Mouse (Mus musculus) gastrocnemius, adult 2 months (tissue): Measurements from ENCODE around the gene Mtf2. TPM values are rescaled to one million over a fixed set of nuclear protein-coding genes. Genes with fewer than 3 reads are reported as not detected.
"Not testable (repeated sequence)": the region's sequence is repeated elsewhere in the genome, so short reads cannot be mapped to it uniquely, and the experiment has no call there.

Source experiments
- DNase-seq: peaks from one replicate; pipeline ENCODE4 v3.0.0; 2022
- H3K27ac ChIP-seq: fragments of 200-600 bp; 2 replicates; pipeline ENCODE4 v1.8.1; 2022; ENCODE audit warnings: mild to moderate bottlenecking
- H3K4me3 ChIP-seq: fragments of 200-600 bp; 2 replicates; pipeline ENCODE4 v1.8.1; 2022; ENCODE audit warnings: mild to moderate bottlenecking, moderate library complexity
- CTCF ChIP-seq: fragments of 200-600 bp; IDR thresholded peaks from 2 replicates; pipeline ENCODE4 v1.8.1; 2022; ENCODE audit warnings: antibody characterized with exemption, mild to moderate bottlenecking, moderate library complexity
- intact Hi-C: fragments of 180-260 bp; cut with DNase I; formaldehyde crosslinking; loops from one replicate; pipeline ENCODE4 v1.15.1; 2025
- total RNA-seq, 2 experiments: library from RNA; stranded (reverse); gene quantifications; 2 replicates each; pipeline ENCODE4 v1.2.3; 2021

The Mtf2 gene
- total RNA-seq, 2 experiments from 2014 or later = 11.1 to 14.2 TPM

DNA sequence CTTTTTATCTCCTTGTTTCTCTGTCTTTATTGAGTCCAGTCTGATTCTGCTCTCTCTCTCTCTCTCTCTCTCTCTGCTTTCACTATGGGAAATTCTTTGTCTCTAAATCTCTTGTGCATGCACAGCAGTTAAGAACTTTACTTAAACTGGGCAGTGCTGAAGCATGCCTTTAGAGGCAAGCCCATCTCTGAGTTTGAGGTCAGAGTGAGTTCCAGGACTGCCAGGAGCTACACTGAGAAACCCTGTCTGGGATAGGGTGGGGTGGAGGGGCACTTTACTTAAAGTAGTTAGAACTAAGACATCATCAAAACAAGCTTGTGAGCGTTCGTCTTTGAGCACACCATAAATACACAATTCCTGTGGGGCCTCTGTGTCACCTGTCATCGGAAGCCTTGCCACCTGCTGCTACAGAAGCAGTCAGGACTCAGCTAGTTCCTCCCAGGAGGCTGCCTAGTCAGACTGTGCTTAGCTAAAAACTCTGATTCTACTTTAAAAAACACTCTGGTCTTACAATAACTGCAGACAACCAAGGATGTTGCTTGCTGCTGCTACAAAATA lies 15.7 kb upstream of the Mtf2 start:
- intact Hi-C loops = no loop called here
- TF ChIP-seq CTCF = no peak
- Histone ChIP-seq H3K27ac (no peak overlapping the region), H3K4me3 (no peak overlapping the region)
- DNase-seq = no peak

DNA sequence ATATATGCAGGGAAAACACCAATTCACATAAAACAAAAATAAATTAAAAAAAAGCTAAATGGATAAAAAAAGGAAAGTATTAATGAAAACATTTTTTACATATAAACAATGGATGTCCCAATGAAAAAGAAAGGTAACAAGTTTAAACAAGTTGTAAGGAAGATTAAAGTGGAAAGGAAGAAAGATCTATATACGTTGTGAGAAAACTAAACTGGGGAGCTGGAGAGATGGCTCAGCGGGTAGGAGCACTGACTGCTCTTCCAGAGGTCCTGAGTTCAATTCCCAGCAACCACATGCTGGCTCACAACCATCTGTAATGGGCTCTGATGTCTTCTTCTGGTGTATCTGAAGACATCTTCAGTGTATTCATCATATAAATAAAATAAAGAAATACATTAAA lies 14.4 kb upstream of the Mtf2 start:
- TF ChIP-seq CTCF = no peak
- no peak overlapping the region for H3K27ac ChIP-seq
- no peak overlapping the region for H3K4me3 ChIP-seq
- intact Hi-C loops = no loop called here
- no peak for DNase-seq

DNA sequence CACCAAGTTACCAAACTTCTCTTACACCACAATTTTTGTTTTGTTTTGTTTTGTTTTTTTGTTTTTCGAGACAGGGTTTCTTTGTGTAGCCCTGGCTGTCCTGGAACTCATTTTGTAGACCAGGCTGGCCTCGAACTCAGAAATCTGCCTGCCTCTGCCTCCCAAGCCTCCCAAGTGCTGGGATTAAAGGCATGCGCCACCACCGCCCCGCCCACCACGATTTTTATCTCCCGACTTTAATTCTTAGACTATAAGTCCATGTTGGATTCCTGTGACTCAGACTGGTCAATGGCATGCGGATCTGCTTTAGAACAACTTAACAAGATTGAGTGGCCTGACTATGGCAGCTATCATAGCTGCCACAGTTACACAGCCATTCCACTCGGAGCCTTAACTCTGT lies 13.7 kb upstream of the Mtf2 start:
- intact Hi-C loops, H3K4me3 ChIP-seq, H3K27ac ChIP-seq, DNase-seq: not testable (repeated sequence)

DNA sequence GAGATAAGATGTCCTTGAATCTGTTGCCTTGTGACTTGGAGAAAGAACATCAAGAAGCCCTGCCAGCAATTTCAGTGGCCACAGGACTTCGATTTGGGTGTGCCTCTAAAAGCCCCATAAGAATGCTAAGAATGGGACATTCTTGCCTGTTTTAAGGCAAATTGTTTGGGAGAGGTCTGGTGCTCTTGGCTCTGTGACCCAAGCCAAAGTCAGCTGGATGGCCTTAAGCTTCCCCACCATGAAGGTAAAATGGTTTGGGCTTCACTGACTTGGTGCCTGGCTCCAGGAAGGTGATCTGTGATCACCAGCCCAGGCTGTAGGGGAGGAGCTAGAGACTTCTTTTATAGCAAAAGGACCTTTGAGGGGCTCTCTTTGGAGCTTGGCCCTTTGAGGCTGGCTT lies 13.3 kb upstream of the Mtf2 start:
- Histone ChIP-seq H3K4me3 (no peak overlapping the region), H3K27ac (no peak overlapping the region)
- no peak for TF ChIP-seq CTCF
- DNase-seq = no peak
- intact Hi-C loops = no loop called here

DNA sequence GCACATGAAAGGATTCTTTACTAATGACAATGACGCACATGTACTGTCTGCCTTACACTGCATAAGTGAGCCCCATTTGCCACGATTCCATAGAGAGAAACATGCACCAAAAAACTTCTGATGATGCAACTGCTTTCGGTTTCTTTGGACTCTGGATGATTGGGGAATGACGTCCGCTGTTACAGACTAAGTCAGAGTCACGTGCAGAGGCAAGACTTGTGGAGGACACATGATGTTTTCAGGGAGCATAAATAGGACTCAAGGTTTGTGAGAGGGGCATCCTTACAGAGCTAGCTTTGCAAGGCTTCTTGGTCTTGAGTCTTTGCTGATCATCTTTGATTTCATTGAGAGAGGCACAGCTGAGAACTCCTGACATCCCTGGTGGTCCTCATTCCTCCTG lies 11.9 kb upstream of the Mtf2 start:
- no peak for TF ChIP-seq CTCF
- no peak overlapping the region for H3K27ac ChIP-seq
- DNase-seq = no peak
- intact Hi-C loops = no loop called here
- H3K4me3 ChIP-seq = no peak overlapping the region

DNA sequence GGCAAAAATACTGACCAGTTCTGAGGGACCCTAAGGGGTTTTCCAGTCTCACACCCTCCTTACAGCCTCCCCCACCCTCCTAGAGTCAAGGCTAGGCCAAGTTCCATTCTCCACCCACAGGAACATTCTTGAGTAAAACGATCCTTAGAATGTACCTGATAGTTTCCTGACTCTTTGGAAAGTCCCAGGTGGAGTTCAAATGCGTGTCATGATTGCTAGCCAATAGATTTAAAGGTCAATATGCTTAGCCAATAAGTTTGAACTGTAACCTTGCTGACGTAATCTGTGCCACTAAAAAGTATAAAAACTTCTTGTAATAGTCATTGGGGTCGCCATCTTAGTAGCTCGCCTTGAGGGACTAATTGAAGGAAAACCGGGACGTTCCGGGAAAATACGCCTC lies 5.1 kb upstream of the Mtf2 start:
- intact Hi-C loops = no loop called here
- H3K4me3 ChIP-seq = no peak overlapping the region
- TF ChIP-seq CTCF = no peak
- DNase-seq = no peak
- no peak overlapping the region for H3K27ac ChIP-seq

DNA sequence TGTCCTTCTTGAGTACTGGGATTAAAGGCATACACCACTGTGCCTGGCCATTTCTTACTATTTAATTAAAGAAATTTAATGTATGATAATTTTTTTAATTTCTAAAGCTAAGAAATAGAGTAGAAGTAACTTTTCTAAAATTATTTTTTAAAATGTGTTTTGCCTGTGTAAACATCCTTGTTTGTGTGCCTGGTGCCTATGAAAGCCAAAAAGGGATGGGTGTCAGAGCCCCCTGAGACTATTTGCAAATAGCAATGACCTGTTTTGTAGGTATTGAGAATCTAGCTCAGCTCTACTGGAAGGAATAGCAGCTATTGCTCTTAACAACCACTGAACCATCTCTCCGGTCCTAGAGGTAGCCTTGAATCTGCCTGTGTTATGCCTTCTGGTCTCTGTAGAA lies 6.8 kb downstream of the Mtf2 start:
- no peak for DNase-seq
- no peak overlapping the region for H3K4me3 ChIP-seq
- H3K27ac ChIP-seq = no peak overlapping the region
- no peak for TF ChIP-seq CTCF
- intact Hi-C loops = no loop called here

DNA sequence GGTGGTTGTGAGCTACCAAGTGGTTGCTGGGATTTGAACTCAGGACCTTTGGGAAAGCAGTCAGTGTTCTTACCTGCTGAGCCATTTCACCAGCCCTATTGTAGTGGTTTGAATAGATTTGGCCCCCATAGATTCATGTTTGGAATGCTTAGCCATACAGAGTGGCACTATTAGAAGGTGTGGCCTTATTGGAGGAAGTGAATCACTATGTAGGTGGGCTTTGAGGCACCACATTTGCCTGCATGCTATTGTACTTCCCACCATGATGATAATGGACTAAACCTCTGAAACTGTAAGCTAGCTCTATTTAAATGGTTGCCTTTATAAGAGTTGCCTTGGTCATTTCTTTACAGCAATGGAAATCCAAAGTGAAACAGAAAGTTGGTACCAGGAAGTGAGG lies 10.8 kb downstream of the Mtf2 start:
- intact Hi-C loops = no loop called here
- Histone ChIP-seq H3K27ac (no peak overlapping the region), H3K4me3 (no peak overlapping the region)
- no peak for DNase-seq
- no peak for TF ChIP-seq CTCF

DNA sequence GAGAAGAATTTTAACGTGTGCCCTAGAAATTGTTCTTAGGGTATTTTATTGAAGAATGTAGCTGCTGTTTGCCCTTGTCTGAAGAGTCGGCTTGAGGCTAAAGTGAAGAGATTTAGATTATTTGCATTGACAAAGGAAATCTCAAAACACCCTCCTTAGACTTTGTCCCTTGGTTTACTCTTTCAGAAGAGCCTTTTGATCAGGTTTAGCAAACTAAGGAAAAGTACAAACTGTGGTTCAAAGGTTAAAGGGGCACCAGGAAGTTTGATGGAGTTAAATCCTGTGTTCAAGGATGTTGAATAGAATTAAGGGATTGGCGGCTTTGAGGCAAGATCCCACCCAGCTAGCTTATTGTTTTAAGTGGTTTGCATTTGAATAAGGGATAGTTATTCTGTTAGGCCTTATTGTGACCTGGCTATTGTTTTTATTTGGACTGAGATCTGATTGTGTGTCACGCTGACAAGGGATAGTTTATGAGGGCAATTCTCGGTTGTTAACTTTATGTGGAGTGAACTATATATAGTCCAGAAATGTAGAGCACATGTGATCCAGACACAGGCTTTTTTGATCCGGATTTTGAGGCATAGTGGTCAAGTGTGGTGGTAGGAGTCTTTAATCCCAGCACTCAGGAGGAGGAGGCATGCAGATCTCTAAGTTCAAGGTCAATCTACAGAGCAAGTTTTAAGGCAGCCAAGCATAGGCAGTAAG lies 11.5 kb downstream of the Mtf2 start:
- TF ChIP-seq CTCF = no peak
- DNase-seq = no peak
- Histone ChIP-seq H3K27ac (peak overlapping the region; percentile 31; the same call in 1 of the 2 replicates), H3K4me3 (no peak overlapping the region)
- intact Hi-C loops = no loop called here

DNA sequence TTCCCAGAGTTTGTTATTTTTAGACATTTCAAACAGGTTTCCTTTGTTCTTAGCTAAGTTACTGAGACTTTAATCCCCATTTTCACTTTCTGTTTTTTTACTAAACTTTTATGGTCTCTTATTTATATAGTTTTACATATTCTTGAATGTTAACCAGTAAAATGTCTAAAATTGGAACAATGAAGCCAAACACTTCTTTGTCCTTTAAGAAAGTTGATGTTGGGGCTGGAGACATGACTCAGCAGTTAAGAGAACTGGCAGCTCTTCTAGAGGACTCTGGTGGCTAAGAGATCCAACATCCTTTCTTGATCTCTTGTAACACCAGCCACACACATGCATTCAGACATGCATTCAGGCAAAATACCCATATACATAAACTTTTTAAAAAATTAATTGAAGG lies 14.1 kb downstream of the Mtf2 start:
- intact Hi-C loops = loop anchor here (5.0 kb wide), 2 partner anchors 42 to 157 kb away; no protein-coding TSS in a partner anchor
- H3K4me3 ChIP-seq = no peak overlapping the region
- DNase-seq = peak; percentile 19
- H3K27ac ChIP-seq = peak overlapping the region; percentile 60
- no peak for TF ChIP-seq CTCF

DNA sequence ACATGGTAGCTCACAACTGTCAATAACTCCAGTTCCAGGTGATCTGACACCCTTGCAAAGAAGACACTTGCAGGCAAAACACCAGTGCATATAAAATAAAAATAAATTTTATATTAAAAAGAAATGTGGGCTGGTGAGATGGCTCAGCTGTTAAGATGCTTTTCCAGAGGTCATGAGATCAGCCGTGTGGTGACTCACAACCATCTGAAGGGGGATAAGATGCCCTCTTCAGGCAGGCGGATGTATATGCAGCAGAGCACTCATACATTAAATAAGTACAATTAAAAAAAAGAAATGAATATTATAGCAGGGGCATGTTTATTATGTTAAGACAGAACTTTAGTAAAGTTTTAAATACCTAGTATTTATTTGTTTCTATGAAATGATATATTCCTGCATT lies 16.9 kb downstream of the Mtf2 start:
- intact Hi-C loops = loop anchor here (5.0 kb wide), 2 partner anchors 45 to 160 kb away; no protein-coding TSS in a partner anchor
- TF ChIP-seq CTCF = peak; percentile 59
- no peak overlapping the region for H3K4me3 ChIP-seq
- H3K27ac ChIP-seq = no peak overlapping the region
- DNase-seq = no peak

DNA sequence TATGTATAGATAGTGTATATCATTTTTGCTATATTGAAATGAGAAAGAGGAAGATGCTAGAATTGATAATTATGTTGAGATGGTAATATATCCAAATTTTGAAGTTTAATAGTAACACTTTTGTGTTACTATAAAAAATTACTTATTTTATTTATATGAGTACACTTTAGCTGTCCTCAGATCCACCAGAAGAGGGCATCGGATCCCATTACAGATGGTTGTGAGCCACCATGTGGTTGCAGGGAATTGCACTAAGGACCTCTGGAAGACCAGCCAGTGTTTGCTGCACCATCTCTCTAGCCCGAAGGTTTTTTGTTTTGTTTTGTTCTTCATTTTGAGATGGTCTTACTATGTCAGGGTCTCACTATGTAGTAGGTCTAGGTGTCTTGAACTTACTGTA lies 20.0 kb downstream of the Mtf2 start:
- TF ChIP-seq CTCF = peak; percentile 24; the same call in 1 of the 2 replicates
- no peak overlapping the region for H3K27ac ChIP-seq
- H3K4me3 ChIP-seq = no peak overlapping the region
- intact Hi-C loops = no loop called here
- DNase-seq = no peak

DNA sequence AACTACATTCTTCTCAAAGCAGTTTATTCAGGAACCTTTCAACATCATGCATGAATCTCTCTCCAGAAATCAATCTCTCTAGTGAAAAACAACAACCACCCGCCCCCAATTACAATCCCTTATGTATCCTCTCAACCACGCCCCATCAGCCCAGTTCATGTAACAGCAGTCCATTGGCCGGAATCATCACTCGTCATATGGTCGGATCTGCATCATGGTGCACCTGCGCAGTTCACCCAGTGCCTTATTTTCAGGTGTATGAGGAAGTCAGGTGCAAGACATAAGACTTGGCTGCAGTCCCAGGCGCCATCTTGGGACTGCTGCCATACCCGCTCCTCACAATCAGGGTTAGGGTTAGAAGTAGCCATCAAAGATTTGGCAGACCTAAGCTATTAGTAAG lies 27.3 kb downstream of the Mtf2 start:
- H3K4me3 ChIP-seq, H3K27ac ChIP-seq, intact Hi-C loops, DNase-seq: not testable (repeated sequence)

DNA sequence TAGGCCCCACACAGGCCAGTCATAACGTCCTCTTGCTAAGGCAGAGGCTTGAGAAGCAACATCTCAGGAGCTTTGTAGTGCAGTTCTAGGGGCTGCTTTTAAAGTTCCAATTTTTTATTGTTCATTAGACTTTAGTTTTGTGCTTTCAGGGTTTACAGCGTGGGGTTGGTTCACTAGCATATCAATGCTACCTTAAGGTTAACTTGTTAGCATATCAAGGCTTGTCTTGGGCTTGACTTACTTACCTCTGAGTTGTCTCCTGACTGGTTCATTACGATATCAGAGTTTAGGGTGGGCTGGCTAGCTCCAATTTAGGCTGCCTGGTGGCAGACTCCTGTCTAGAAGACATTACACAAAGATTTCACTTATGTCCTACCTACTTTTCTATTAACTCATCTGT lies 32.2 kb downstream of the Mtf2 start:
- H3K27ac ChIP-seq = no peak overlapping the region
- no peak overlapping the region for H3K4me3 ChIP-seq
- intact Hi-C loops = no loop called here
- no peak for DNase-seq
- no peak for TF ChIP-seq CTCF
